12 mouse cellular contexts compared by ENCODE assay signal in the genomic region with DNA sequence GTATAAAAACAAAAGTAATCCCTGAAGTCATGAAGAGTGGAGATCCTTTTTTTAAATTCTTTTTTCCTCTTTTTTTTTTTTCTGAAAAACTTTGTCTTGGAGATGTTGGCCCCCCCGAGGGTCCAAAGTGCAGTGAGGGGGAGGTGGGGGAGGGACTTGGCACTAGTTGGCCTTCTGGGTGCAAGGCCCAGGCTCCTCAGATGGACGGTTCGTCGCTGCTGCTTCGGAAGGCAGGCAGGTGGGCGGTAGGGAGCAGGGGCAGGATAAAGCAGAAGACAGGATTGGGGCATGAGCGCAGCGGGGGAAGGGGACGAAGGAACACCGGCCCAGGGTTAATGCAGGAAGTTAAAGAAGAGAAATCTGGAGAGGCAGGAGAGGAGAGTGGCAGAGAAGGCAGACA. TPM values are rescaled to one million over a fixed set of nuclear protein-coding genes. Genes with fewer than 3 reads are reported as not detected.
DNase-seq lines count a peak whose midpoint lies in the region; ATAC-seq lines count a peak whose summit lies in the region.
"Had no signal": no experiment of that assay in that cellular context is flagged by ENCODE, and none has a peak within 500 bp of the region (broad histone marks: within the 10 kb centered on the region; RNA-seq: fewer than 3 reads in every experiment).

No protein-coding gene starts in this region.

- 34% methylated on average over 10 of the region's 10 CpGs for WGBS in heart, embryonic 14.5 days

- 0 out of 2 replicates have a peak, but pooled peaks cover 5% of the 10 kb centered on the region for H3K27me3 ChIP-seq in heart, embryonic 14.5 days (ENCODE audit: control insufficient read depth, insufficient read depth, low read length)

- H3K4me1 ChIP-seq in heart, embryonic 14.5 days (ENCODE audit: control insufficient read depth in 2 of 2, insufficient read depth in 2 of 2, low read length in 2 of 2): peaks cover 3 to 6% of the 10 kb centered on the region in 2 experiments; a peak in 3 of 4 replicates

- no peak overlapping the region for H3K4me3 ChIP-seq in heart, embryonic 14.5 days (ENCODE audit: control insufficient read depth in 1 of 2, insufficient read depth in 1 of 2, low read depth in 1 of 2, low read length in 2 of 2)

- H3K9ac ChIP-seq in heart, embryonic 14.5 days (ENCODE audit: low read length): 0 out of 2 replicates have a peak overlapping the region, but pooled peaks have one; percentile 16

- no peak overlapping the region for H3K27ac ChIP-seq in heart, embryonic 14.5 days (replicated peaks in 1 of 2; ENCODE audit: control insufficient read depth in 1 of 2, insufficient read depth in 1 of 2, low read depth in 2 of 2, low read length in 2 of 2)

- peak overlapping the region; percentile 11; the same call in 1 of the 2 replicates for H3K4me2 ChIP-seq in heart, embryonic 14.5 days (ENCODE audit: low read length)

- ATAC-seq in heart, embryonic 14.5 days (ENCODE audit: insufficient number of reproducible peaks, insufficient read depth, low FRiP score, low read depth): no peak

- 0 out of 2 replicates have a peak, but pooled peaks cover 6% of the 10 kb centered on the region for H3K36me3 ChIP-seq in heart, embryonic 14.5 days (ENCODE audit: control insufficient read depth, insufficient read depth, low read length)

- H3K9me3 ChIP-seq in heart, embryonic 14.5 days (ENCODE audit: control insufficient read depth, low read length): no peaks in the 10 kb centered on the region

- intact Hi-C loops in heart, postnatal 14 days (cut with DNase I): no loop called here
- intact Hi-C loops in left cerebral cortex, postnatal 25 days (cut with DNase I): no loop called here

- no peak for DNase-seq in heart, postnatal 14 days
- DNase-seq in thymus, postnatal 4 days: peak; percentile 9
- no peak for DNase-seq in thymus, postnatal 0 days (ENCODE audit: low spot score)
- peak; percentile 83 for DNase-seq in kidney, postnatal 10 days
- DNase-seq in yolk sac, embryonic 10.5 days (ENCODE audit: low spot score): peak; percentile 35
- DNase-seq in left cerebral cortex, postnatal 25 days (ENCODE audit: low spot score in 2 of 2): no peak
- DNase-seq in layer of hippocampus, postnatal 10 days (ENCODE audit: low spot score in 2 of 2): no peak
- DNase-seq: cerebellum, adult 2 months; right cerebral cortex, postnatal 25 days had no signal

RNA-seq across cellular contexts. Expression of gene Psrc1, which starts 8.7 kb away (rescaled TPM):
- 17.0 and 19.3 TPM in 2 replicates for polyA plus RNA-seq in heart, embryonic 14.5 days (2014; fragmentation: Nextera tagmentation; extraction: Ambion mirVana)
- 1 to 10 TPM; 1.1 to 1.7 TPM for total RNA-seq in heart, postnatal 14 days (2021)
- polyA plus RNA-seq in thymus, postnatal 0 days (2015; fragmentation: Nextera tagmentation; extraction: Ambion mirVana): 16.7 and 17.1 TPM in 2 replicates
- 10 to 100 TPM; 12.9 to 18.6 TPM for total RNA-seq in left cerebral cortex, postnatal 25 days (2021)
- 10 to 100 TPM; 12.5 to 12.8 TPM for total RNA-seq in layer of hippocampus, postnatal 10 days (2021)
- total RNA-seq: liver, adult 2 months had no signal

RNA-seq across cellular contexts. Expression of gene Celsr2, which starts 23.1 kb away (rescaled TPM):
- 2.5 and 3.1 TPM in 2 replicates for polyA plus RNA-seq in heart, embryonic 14.5 days (2014; fragmentation: Nextera tagmentation; extraction: Ambion mirVana)
- total RNA-seq in heart, postnatal 14 days (2021): 1 to 10 TPM; 5.4 to 5.9 TPM
- 2.2 and 3.4 TPM in 2 replicates for polyA plus RNA-seq in thymus, postnatal 0 days (2015; fragmentation: Nextera tagmentation; extraction: Ambion mirVana)
- 100 to 1,000 TPM; 160 to 168 TPM for total RNA-seq in left cerebral cortex, postnatal 25 days (2021)
- 100 to 1,000 TPM; 177 to 179 TPM for total RNA-seq in layer of hippocampus, postnatal 10 days (2021)

RNA-seq across cellular contexts. Expression of gene Mybphl, which starts 27.6 kb away (rescaled TPM):
- 70.2 and 94.5 TPM in 2 replicates for polyA plus RNA-seq in heart, embryonic 14.5 days (2014; fragmentation: Nextera tagmentation; extraction: Ambion mirVana)
- 10 to 100 TPM; 18.9 to 53.7 TPM for total RNA-seq in heart, postnatal 14 days (2021)
- 0.23 and 0.29 TPM in 2 replicates for polyA plus RNA-seq in thymus, postnatal 0 days (2015; fragmentation: Nextera tagmentation; extraction: Ambion mirVana)
- total RNA-seq in left cerebral cortex, postnatal 25 days (2021): under 1 TPM; 0.25 to 0.85 TPM
- under 1 TPM in 1 of 2 experiments, not detected in 1; 0.36 TPM for total RNA-seq in layer of hippocampus, postnatal 10 days (2021)
- total RNA-seq: adrenal gland, adult 18-20 months; liver, adult 2 months had no signal
- polyA plus RNA-seq: cerebellum, adult 2 months; liver, adult 2 months had no signal

RNA-seq across cellular contexts. Expression of gene Sars, which starts 52.7 kb away (rescaled TPM):
- 84.5 and 85.2 TPM in 2 replicates for polyA plus RNA-seq in heart, embryonic 14.5 days (2014; fragmentation: Nextera tagmentation; extraction: Ambion mirVana)
- 10 to 100 TPM; 77.8 to 81.7 TPM for total RNA-seq in heart, postnatal 14 days (2021)
- 122 and 127 TPM in 2 replicates for polyA plus RNA-seq in thymus, postnatal 0 days (2015; fragmentation: Nextera tagmentation; extraction: Ambion mirVana)
- total RNA-seq in left cerebral cortex, postnatal 25 days (2021): 100 to 1,000 TPM; 207 to 212 TPM
- total RNA-seq in layer of hippocampus, postnatal 10 days (2021): 100 to 1,000 TPM; 215 TPM

Comparison
In these comparisons a context has a peak if more than half of its experiments do, and no peak if none do; other contexts are left out.
1. DNase-seq: peak in thymus, postnatal 4 days (single experiment), kidney, postnatal 10 days (single experiment) and yolk sac, embryonic 10.5 days (single experiment); none in heart, postnatal 14 days (0 of 2), thymus, postnatal 0 days (single experiment), left cerebral cortex, postnatal 25 days (0 of 2) and layer of hippocampus, postnatal 10 days (0 of 2).
2. RNA of gene Psrc1, which starts 8.7 kb away (total RNA-seq): 12.9 to 18.6 TPM in left cerebral cortex, postnatal 25 days and 12.5 to 12.8 TPM in layer of hippocampus, postnatal 10 days; 1.1 to 1.7 TPM in heart, postnatal 14 days; every median in the first group is over 4 times any median in the second.
3. RNA of gene Celsr2, which starts 23.1 kb away (total RNA-seq): 177 to 179 TPM in layer of hippocampus, postnatal 10 days and 160 to 168 TPM in left cerebral cortex, postnatal 25 days; 5.4 to 5.9 TPM in heart, postnatal 14 days; every median in the first group is over 10 times any median in the second.
4. RNA of gene Mybphl, which starts 27.6 kb away (total RNA-seq): 18.9 to 53.7 TPM in heart, postnatal 14 days; 0.25 to 0.85 TPM in left cerebral cortex, postnatal 25 days and 0.36 TPM in layer of hippocampus, postnatal 10 days; every median in the first group is over 10 times any median in the second.